Comparison of ENCODE assay signal across 10 mouse cellular contexts in the genomic region with DNA sequence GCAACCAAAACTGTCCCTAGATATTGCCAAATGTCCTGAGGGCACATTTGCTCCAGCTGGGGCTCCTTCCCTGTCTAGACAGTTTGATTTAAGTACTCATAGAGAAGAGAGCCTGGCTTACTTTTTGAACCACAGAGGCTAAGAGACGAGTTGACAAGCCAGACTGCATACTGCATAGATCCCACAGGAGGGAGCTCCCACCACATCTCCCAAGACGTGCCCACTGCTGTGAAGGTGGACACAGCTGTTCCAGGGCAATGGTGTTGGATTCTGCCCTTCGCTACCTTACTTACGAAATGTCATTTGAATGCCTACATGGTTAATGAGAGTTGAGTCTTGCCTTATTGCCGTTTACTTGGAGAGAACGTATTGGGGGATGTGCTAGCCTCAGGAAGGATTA. TPM values are rescaled to one million over a fixed set of nuclear protein-coding genes. Genes with fewer than 3 reads are reported as not detected.
DNase-seq lines count a peak whose midpoint lies in the region; ATAC-seq and TF ChIP-seq lines count a peak whose summit lies in the region.
"Had no signal": no experiment of that assay in that cellular context is flagged by ENCODE, and none has a peak within 500 bp of the region (broad histone marks: within the 10 kb centered on the region; RNA-seq: fewer than 3 reads in every experiment).

No protein-coding gene starts in this region.

- in situ Hi-C loops in ES-E14 (cut with MboI; ENCODE audit: low sequenced_read_pairs in 2 of 2, unreplicated experiment in 2 of 2), result no loop called here

- H3K4me1 ChIP-seq in ES-E14 (ENCODE audit: control insufficient read depth in 2 of 2, insufficient read depth in 2 of 2, low read length in 2 of 2, poor library complexity in 1 of 2), result 0 out of 4 replicates have a peak, but pooled peaks cover 0 to 2% of the 10 kb centered on the region in 2 experiments
- peaks cover 5% of the 10 kb centered on the region for H3K4me1 ChIP-seq in liver, embryonic 16.5 days (ENCODE audit: control insufficient read depth, low read depth, low read length)

- H3K9me3 ChIP-seq in ES-E14 (ENCODE audit: control insufficient read depth, insufficient read depth, low read depth, low read length), result no peaks in the 10 kb centered on the region
- no peaks in the 10 kb centered on the region for H3K9me3 ChIP-seq in liver, embryonic 16.5 days (replicated peaks; ENCODE audit: control insufficient read depth, low read length)
- H3K9me3 ChIP-seq: limb, embryonic 15.5 days had no signal

- DNase-seq in kidney, postnatal 4 days, result peak; percentile 19 to 52
- DNase-seq in kidney, adult 11 months, result no peak
- no peak for DNase-seq in ES-E14 (ENCODE audit: low read depth, low spot score)
- DNase-seq in embryo, embryonic 10 days (ENCODE audit: low spot score), result peak; percentile 44
- DNase-seq in ovary, postnatal 36 days (ENCODE audit: low spot score), result no peak
- no peak for DNase-seq in testis, postnatal 14 days (ENCODE audit: low spot score)
- DNase-seq in cerebellum, adult 11-12 months, result no peak
- DNase-seq: adrenal gland, postnatal 14 days had no signal

- peaks cover 2% of the 10 kb centered on the region; the same call in 1 of the 2 replicates for H3K36me3 ChIP-seq in ES-E14 (ENCODE audit: control insufficient read depth, insufficient read depth, low read length, poor library complexity, severe bottlenecking)
- H3K36me3 ChIP-seq in liver, embryonic 16.5 days (ENCODE audit: control insufficient read depth, insufficient read depth), result no peaks in the 10 kb centered on the region
- H3K36me3 ChIP-seq: limb, embryonic 15.5 days had no signal

- peak overlapping the region; percentile 72 to 87; a peak in 3 of 4 replicates for H3K4me3 ChIP-seq in ES-E14 (ENCODE audit: insufficient read depth in 1 of 2, low read depth in 1 of 2, low read length in 2 of 2, poor library complexity in 1 of 2, severe bottlenecking in 1 of 2)
- no peak overlapping the region for H3K4me3 ChIP-seq in liver, embryonic 16.5 days (ENCODE audit: low read depth, low read length)
- H3K4me3 ChIP-seq: limb, embryonic 15.5 days had no signal

- 61% methylated on average over 6 of the region's 6 CpGs for WGBS in liver, embryonic 16.5 days (ENCODE audit: insufficient replicate concordance)

- H3K27ac ChIP-seq in ES-E14 (ENCODE audit: insufficient read depth, low read depth, low read length, poor library complexity, severe bottlenecking), result no peak overlapping the region
- no peak overlapping the region for H3K27ac ChIP-seq in liver, embryonic 16.5 days (ENCODE audit: low read length)
- H3K27ac ChIP-seq: limb, embryonic 15.5 days had no signal

- ATAC-seq in liver, embryonic 16.5 days (ENCODE audit: low read depth), result peak; percentile 44

- no peak overlapping the region for H3K4me2 ChIP-seq in liver, embryonic 16.5 days (ENCODE audit: low read depth, low read length)
- H3K4me2 ChIP-seq: limb, embryonic 15.5 days had no signal

- H3K27me3 ChIP-seq in liver, embryonic 16.5 days (ENCODE audit: control insufficient read depth, insufficient read depth, low read depth, low read length), result no peaks in the 10 kb centered on the region
- H3K27me3 ChIP-seq: limb, embryonic 15.5 days had no signal

- H3K9ac ChIP-seq in ES-E14 (ENCODE audit: insufficient read depth, low read depth, low read length, poor library complexity, severe bottlenecking), result peak overlapping the region; percentile 34; the same call in 1 of the 2 replicates
- H3K9ac ChIP-seq in liver, embryonic 16.5 days (ENCODE audit: low read depth, low read length), result no peak overlapping the region
- H3K9ac ChIP-seq: limb, embryonic 15.5 days had no signal

TF ChIP-seq in ES-E14, 5 proteins besides CTCF, POLR2A, EP300 and RAD21:
- no peak for TF ChIP-seq CHD2 (IDR thresholded peaks at IDR 0.05; ENCODE audit: low read depth, low read length)
- no peak for TF ChIP-seq ZC3H11A (IDR thresholded peaks at IDR 0.05; ENCODE audit: borderline replicate concordance, low read depth, low read length)
- TF ChIP-seq MAFK (IDR thresholded peaks at IDR 0.05; ENCODE audit: insufficient read depth, low read depth, low read length), result no peak
- TF ChIP-seq ZNF384 (IDR thresholded peaks at IDR 0.05; ENCODE audit: low read depth, low read length), result no peak
- TF ChIP-seq HCFC1 (IDR thresholded peaks at IDR 0.05; ENCODE audit: borderline replicate concordance, insufficient read depth, low read length), result no peak

RNA-seq across cellular contexts. Expression of a gene that starts 6.2 kb away (rescaled TPM):
- total RNA-seq in ES-E14 (2012; rRNA removed), result 80.4 and 98.3 TPM in 2 replicates
- 19.4 and 20.8 TPM in 2 replicates for polyA plus RNA-seq in liver, embryonic 16.5 days (2015; fragmentation: Nextera tagmentation; extraction: Ambion mirVana)

RNA-seq across cellular contexts. Expression of a gene that starts 35.7 kb away (rescaled TPM):
- 6.0 and 7.2 TPM in 2 replicates for total RNA-seq in ES-E14 (2012; rRNA removed)
- 3.0 and 3.6 TPM in 2 replicates for polyA plus RNA-seq in liver, embryonic 16.5 days (2015; fragmentation: Nextera tagmentation; extraction: Ambion mirVana)

Comparison
In these comparisons a context has a peak if more than half of its experiments do, and no peak if none do; other contexts are left out.
1. DNase-seq: peak in kidney, postnatal 4 days (2 of 2) and embryo, embryonic 10 days (single experiment); none in kidney, adult 11 months (single experiment), ES-E14 (single experiment), ovary, postnatal 36 days (single experiment), testis, postnatal 14 days (single experiment) and cerebellum, adult 11-12 months (single experiment).